ENCODE assay signal across 8 mouse cellular contexts in genomic region chr15:32012044-32012443, GRCm38 (mm10).
A peak's percentile ranks its signal among the peaks of the same experiment; 100 is the strongest.
DNase-seq lines count a peak whose midpoint lies in the region.

No protein-coding gene starts in this region.

- peak; percentile 30 to 43 for DNase-seq in frontal cortex, postnatal 36 days (ENCODE audit: low spot score in 2 of 2)
- DNase-seq in frontal cortex, postnatal 10 days (ENCODE audit: low spot score in 2 of 2) = no peak
- DNase-seq in ovary, postnatal 14 days (ENCODE audit: low spot score) = peak; percentile 36
- DNase-seq in ovary, postnatal 10 days (ENCODE audit: low spot score) = no peak
- DNase-seq in c-Kit-positive CD71-negative TER-119-negative erythroid progenitor cells, embryonic 14.5 days (ENCODE audit: low read depth) = peak; percentile 24
- DNase-seq in heart, postnatal 4 days = peak; percentile 61
- DNase-seq in retina, postnatal 1 day = peak; percentile 57
- DNase-seq in urinary bladder, adult 2 months (ENCODE audit: low spot score) = no peak

Comparison
In these comparisons a context has a peak if more than half of its experiments do, and no peak if none do; other contexts are left out.
1. DNase-seq: peak in frontal cortex, postnatal 36 days (2 of 2), ovary, postnatal 14 days (single experiment), c-Kit-positive CD71-negative TER-119-negative erythroid progenitor cells, embryonic 14.5 days (single experiment), heart, postnatal 4 days (single experiment) and retina, postnatal 1 day (single experiment); none in frontal cortex, postnatal 10 days (0 of 2), ovary, postnatal 10 days (single experiment) and urinary bladder, adult 2 months (single experiment).